Mouse (Mus musculus) cerebellum, postnatal 14 days (tissue): ENCODE data around the gene Egln2.
A peak's percentile ranks its signal among the peaks of the same experiment; 100 is the strongest.

Experiments used
- DNase-seq, 2 experiments: peaks; one replicate each; pipeline ENCODE4 v3.0.0; 2021; ENCODE audit warnings: mixed read lengths in 2 of 2

Gene Egln2

GRCm38 (mm10) chr7:27130521-27131370 lies 35.9 kb downstream of the Egln2 start:
- DNase-seq = no peak

- DNase-seq = no peak
Observed at GRCm38 (mm10) chr7:27129811-27130210, 36.8 kb downstream of the Egln2 start.

DNA sequence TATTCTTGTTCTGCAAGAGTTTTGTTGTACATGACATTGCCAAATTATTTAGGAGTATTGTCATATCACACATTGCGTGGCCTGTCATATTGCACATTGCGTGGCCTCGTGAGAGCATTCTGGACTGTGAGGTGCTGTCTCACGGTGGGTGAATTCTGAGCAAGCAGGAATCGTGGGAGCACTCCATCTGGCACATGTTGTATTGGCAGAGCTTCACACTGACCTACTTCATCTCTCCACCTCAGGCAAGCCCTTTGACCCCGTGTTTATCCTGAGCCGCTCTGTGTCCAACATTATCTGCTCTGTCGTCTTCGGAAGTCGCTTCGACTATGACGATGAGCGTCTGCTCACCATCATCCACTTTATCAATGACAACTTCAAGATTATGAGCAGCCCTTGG lies 37.7 kb downstream of the Egln2 start:
- no peak for DNase-seq

DNA sequence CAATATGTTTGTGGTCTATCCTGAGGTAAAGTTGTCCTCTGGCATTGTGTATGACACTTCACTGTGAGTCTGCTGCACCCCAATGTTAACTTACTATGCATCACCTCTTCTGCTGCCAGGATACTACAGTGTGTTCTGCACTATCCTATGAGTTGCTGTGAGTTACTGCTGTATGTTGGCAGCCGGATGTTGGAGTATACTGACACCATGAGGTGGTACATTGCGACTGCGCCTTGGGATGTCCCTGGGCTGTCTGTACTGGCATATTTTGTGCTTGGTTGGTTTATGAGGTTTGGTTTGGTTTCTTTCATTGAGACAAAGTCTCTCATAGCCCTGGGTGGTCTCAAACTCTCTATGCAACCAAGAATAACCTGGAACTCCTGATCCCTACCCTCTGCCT lies 38.4 kb downstream of the Egln2 start:
- DNase-seq = peak; percentile 45 to 57

GRCm38 (mm10) chr7:27124969-27125368 lies 41.6 kb downstream of the Egln2 start:
- no peak for DNase-seq

DNA sequence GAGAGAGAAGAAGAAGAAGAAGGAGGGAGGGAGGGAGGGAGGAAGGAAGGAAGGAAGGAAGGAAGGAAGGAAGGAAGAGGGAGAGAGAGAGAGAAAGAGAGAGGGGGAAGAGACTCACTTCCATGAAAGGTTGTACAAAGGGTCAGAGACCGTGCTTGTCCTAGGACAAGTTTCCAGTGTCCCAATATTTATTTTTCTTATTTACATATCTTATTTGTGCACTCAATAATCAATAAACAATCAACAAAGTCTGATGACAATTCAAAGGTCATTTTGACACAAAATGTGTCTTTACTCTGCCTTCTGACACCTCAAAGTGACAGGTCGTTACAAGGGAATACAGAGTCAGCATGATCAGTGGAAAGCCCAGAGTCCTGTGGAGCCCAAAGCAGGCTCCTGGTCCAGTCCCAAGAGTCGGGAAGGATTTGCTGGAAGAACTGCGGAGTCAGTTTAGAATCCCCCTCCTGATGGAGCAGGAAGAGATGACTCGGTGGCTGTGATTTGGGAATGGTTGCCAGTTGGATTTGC lies 42.2 kb downstream of the Egln2 start:
- no peak for DNase-seq

DNA sequence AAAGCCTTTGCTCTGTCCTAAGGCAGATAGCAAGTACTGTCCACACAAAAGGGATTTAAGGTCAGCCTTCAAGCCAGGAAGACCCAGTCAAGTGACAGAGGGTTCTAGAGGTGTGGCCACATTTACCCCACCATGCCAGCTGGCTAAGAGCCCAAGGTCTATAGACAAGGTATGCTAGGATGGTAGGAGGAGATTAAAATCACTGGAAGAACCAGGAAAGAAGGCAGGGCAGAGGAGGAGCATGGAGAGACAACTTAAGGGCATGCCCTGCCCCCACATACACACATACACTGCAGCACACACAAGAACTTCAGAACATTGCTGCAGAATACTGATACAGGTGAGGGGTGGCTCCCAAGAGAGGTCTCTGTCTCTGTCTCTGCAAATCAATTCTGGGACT lies 46.9 kb downstream of the Egln2 start, which contains the start of gene Cyp2f2:
Gene Cyp2f2 (plus strand): TSS at position 234 of the 400 bp plus-strand sequence.
- DNase-seq = no peak

GRCm38 (mm10) chr7:27118033-27118511 lies 48.5 kb downstream of the Egln2 start:
- DNase-seq = no peak

- DNase-seq = no peak
Observed at GRCm38 (mm10) chr7:27111987-27112386, 54.6 kb downstream of the Egln2 start.

- DNase-seq = no peak
Observed at GRCm38 (mm10) chr7:27111038-27111437, 55.6 kb downstream of the Egln2 start.

DNA sequence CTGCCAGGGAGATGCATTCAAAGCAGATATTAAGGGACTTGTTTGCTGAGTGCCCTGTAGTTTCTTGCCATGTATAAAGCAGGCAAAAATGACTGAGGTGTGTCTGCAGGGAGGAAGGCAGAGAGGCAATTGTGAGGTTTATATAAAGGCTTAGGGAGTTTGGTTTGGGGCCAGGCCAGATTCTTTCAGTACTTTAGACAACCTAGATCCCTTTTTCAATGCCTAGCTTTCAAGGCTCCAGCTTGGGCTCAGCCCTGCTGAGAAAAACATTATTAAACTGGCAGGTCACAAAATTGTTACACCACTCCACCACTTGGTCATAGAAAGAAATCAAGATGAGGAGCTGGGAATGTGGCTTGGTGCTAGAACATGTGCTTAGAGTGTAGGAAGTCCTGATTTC lies 56.3 kb downstream of the Egln2 start:
- DNase-seq = no peak
